Mouse (Mus musculus): ENCODE results near the gene Zfp36.

Gene Zfp36

GRCm38 (mm10) chr7:28370051-28370450 is 10.0 kb downstream of the Zfp36 start:
- peak in 1 of 2 experiments; percentile 67 for DNase-seq (ENCODE audit: low spot score in 2 of 2)

DNA sequence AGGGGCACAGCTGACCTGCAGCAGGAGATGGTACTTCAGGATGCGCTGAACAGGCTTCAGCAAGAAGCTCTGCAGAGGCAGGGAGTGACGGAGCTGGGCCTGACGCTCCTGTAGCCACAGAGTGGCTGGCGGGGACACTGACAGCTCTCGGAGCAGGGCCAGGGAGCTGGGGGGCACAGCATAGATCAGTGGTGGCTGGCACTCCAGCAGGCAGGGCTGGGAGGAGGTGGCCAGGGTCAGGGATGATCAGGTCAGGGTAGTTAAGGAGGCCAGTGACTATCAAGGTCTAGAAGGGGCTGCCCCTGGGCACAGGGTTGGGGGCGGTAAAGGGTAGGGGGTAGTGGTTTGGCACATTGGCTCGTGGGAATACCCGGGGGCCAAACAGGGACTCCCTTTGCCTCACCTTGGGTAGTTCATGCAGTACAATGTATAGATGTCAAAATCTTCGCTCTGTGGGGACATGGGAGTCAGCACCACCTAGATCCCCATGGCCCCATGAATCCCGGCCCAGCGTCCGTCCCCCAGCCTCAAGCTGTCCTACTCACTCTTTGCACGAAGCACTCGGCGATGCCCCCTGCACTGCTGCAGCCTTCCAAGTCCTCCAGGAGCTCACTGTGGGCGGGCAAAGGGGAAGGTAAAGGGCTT is 11.7 kb downstream of the Zfp36 start:
- DNase-seq (ENCODE audit: low spot score in 2 of 2), result no peak

DNA sequence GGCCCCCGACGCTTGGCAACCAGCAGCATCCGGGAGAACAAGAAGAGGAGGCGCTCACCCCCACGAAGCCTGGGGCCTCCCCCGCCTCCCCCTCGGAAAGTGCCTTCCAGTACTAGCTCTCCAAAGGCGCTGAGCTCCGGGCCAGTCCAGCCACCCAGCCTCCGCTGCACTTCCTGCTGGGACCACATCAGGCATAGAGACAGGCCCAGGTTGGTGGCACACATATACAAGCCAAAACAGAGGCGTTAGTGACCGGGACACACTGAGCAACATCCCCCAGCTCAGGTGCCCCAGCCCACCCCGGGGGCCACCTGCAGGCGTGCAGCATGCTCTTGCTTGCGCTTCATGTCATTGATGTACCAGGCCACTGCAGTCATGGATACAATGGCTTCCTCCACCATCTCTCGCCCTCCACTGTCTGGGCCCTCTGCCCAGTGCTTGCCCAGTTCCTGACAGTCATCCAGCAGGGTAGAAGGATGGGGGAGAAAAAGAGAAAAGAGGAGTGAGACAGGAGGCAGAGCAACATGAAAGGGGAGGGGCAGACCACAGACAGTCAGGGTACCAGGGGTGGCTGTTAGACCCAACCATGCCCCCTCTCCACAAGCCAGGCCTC is 12.3 kb downstream of the Zfp36 start:
- DNase-seq (ENCODE audit: low spot score in 2 of 2), result no peak

DNA sequence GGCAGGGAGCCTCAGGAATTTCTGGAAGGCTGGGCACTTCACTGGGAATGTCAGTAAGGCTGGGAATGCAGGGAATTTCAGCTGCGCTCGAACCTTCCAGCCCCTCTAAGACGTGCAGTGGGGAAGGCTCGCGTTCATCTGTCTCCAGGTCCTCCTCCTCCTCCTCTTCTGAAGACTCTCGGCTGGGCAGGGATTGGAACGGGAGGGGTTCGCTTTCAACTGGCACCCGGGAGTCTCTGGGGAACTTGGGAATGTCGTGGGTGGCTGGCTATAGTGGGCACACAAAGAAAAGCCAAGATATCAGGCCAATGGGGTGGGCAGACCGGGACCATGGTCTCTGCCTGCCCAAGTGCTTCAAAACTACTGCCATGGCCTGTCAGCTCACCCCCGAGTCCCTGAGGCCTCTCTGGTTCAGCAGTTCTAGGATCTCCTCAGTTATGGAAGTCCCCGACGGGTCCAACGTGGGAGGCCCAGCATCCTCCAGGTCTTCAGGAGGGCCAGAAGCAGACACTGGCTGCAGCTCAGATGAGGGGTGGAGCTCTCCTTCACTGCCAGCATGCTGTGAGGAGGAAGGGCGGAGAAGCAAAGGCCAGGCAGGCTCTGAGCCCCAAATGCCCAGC is 17.5 kb downstream of the Zfp36 start:
- no peak for DNase-seq (ENCODE audit: low spot score in 2 of 2)

- DNase-seq (ENCODE audit: low spot score in 2 of 2), result no peak
These were observed 18.3 kb downstream of the Zfp36 start for GRCm38 (mm10) chr7:28361647-28362341.

GRCm38 (mm10) chr7:28360291-28360690 is 19.8 kb downstream of the Zfp36 start:
- no peak for DNase-seq (ENCODE audit: low spot score in 2 of 2)

GRCm38 (mm10) chr7:28359854-28360253 is 20.2 kb downstream of the Zfp36 start:
- DNase-seq (ENCODE audit: low spot score in 2 of 2), result peak in 1 of 2 experiments; percentile 61

DNA sequence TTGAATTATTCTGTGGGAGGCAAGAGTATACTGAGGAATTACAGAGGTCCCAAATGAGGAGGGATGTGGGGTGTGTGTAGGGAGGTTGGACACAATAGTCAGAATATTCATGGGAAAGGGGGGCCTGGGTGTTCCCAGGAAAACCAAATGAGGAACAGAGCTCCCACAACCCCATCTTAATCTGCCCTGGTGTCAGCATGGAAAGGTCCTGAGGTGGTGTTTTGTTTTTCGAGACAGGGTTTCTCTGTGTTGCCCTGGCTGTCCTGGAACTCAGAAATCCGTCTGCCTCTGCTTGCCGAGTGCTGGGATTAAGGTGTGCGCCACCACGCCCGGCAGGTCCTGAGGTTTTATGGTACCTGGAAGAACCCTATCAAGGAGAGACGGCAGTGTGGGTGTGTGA is 21.6 kb downstream of the Zfp36 start:
- no peak for DNase-seq (ENCODE audit: low spot score in 2 of 2)

DNA sequence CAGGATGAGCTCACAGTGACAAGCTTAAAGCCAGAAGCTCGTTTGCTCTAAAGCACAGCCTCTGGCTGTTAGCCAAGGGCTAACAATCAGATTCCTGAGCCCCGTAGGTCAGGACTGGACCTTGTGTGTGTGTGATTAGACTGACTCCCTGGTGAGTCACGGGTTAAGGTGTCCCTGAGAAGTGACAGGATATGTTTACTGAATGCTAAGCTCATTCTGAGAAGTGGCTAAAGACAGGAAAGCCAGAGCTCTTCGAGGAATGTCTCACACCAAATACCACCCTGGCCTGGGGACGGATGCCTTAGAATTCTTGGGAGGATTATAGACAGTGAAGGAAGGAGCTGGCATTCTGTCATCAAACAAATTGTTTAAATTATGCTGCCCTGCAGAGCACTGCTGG is 22.1 kb downstream of the Zfp36 start:
- no peak for DNase-seq (ENCODE audit: low spot score in 2 of 2)

DNA sequence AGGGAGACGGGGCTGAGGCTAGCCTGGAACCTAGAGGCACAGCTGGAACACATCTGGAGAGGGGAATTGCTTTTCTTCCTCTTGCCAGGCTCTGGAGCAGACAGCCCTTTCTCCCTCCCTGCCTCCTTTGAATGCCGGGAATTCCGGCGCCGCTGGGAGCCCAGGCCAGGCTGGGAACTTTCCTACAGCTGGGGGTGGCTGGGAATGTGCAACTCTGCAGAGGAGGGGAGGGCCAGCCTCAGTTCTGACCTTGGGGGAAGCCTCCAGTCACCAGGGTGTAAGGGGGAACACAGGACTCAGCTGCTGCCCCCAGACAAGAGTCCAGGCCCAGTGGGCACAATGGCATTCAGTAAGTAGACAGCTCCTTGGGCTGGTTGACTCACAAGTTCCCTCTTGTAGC is 23.1 kb downstream of the Zfp36 start:
- no peak for DNase-seq (ENCODE audit: low spot score in 2 of 2)

DNA sequence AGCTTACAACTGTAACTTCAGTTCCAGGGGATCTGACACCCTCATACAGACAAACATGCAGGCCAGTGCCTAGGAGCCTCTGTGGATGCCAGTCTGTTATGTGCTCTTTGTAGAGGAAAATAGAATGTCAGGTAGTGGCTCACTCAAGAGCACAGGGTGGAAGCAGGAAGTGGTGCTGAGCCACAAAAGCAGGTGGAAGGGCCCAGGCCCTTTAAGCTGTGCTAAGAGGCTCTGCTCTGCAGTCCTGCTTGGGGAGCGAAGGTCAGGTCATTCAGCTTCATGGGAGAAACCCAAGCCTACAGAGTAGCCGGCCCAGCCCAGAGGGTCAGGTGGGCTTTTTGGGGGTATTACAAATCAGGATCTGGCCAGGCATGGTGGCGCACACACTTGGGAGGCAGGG is 24.8 kb downstream of the Zfp36 start:
- no peak for DNase-seq (ENCODE audit: low spot score in 2 of 2)

DNA sequence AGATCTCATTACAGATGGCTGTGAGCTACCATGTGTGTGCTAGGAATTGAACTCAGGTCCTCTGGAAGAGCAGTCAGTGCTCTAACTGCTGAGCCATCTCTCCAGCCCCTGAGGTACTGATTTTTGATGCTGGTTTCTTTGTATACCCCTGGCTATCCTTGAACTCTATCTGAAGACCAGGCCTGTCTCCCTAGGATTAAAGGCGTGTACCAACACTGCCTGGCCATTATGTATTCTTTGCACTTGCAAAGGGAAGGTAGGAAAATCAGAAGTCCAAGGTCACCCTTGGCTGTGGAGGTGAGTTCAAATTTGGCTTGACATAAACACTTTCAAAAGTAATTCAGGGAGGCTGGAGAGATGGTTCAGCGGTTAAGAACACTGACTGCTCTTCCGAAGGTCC is 25.5 kb downstream of the Zfp36 start:
- no peak for DNase-seq (ENCODE audit: low spot score in 2 of 2)

DNA sequence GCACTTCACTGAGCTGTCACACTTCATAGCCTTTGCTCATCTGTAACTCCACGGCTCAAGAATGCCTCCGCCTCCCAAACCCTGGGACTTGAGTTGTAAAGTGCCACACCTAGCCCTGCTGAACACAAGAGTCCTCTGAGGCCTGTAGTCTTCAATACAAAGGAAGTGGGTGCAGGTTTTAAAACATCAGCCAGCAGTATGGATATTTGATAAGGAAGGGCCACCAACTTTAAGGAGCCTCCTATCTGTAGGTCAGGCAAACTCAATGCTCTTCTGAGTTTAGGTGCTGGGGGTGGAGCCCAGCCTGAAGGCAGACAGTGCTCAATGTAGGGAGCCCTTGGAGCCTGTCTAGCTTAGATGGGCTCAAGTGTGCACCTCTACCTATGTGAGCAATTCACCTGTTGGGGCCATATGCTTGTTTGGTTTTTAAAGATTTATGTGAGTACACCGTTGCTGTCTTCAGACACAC is 25.9 kb downstream of the Zfp36 start:
- DNase-seq (ENCODE audit: low spot score in 2 of 2), result no peak

DNA sequence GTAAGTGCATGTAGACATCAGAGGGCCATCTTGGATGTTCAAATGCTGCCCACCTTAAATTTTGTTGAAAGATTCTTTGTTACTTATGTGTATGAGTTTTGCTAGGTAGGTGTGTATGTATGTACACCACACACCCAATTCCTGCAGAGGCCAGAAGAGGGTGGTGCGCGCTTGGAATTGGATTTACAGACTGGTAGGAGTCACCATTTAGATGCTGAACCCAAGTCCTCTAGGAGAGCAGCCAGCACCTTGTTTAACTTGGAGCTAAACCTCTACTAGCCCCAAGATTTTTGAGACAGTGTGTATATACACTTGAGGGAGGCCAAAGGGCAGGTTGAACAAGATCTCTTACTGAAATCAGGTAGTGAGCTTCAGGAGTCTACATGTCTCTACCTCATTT is 26.8 kb downstream of the Zfp36 start:
- DNase-seq (ENCODE audit: low spot score in 2 of 2), result no peak

DNA sequence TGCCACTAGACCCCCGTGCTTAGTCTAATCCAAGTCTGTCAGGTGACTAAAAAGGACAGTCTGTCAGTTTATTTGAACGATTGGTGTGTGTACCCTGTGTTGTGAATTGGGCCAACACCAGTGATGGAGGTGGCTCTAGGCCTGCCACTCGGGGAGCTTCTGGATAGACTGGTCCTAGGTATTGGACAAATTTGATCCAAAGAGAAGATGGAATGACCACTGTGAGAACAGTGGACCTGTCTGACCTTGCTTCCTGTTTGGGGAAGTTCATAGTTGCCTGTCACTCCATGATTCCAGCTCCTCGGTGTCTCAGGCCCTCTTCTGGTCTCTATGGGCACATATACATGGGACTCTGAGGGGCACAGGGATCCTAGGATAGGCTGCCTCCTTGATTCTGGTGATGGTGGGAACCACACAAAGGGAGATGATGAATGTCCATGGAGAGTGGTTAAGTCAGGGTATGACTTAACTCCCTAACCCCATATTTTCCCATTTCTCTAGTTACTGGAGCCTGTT is 28.3 kb downstream of the Zfp36 start:
- DNase-seq (ENCODE audit: low spot score in 2 of 2), result no peak

GRCm38 (mm10) chr7:28350155-28350883 is 29.7 kb downstream of the Zfp36 start, which contains the start of gene Rps16:
Rps16 (plus strand) TSS chr7:28350652.
- peak; percentile 99 to 100 for DNase-seq (ENCODE audit: low spot score in 2 of 2)

DNA sequence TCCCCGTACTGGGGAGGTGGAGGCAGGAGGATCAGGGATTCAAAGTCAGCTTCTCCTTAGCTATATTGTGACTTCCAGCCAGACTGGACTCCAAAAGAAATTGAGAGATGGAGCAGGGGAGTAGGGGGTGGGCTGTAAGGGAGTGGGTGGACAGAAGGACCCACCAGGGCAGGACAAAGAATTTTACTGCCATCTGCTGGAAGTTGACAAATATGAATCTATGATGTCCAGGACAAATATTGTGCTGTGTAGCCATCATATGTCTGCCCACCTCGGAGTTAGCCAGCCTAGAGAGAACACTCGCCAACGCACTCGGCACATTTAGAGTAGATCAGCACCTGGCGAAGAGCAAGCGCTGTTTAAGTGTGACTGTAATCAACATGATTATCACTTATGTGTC is 31.5 kb downstream of the Zfp36 start:
- DNase-seq (ENCODE audit: low spot score in 2 of 2), result no peak

GRCm38 (mm10) chr7:28347746-28348145 is 32.3 kb downstream of the Zfp36 start:
- no peak for DNase-seq (ENCODE audit: low spot score in 2 of 2)

DNA sequence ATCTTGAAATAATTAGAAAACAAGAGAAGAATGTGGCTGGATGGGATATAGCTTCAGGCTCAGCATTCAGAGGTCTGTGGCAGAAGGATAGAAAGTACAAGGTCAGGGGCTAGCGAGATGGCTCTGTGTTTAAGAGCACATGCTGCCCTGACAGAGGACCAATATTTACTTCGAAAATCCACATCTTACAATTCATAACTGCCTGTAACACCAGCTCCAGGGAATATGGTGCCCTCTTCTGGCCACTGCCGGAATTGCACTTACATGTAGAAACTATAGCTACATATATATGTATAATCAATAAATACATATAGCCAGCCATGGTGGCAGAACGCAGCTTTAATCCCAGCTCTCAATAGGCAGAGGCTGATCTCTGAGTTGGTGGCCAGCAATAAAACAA is 35.4 kb downstream of the Zfp36 start:
- DNase-seq (ENCODE audit: low spot score in 2 of 2), result peak; percentile 72 to 90

GRCm38 (mm10) chr7:28341381-28341780 is 38.7 kb downstream of the Zfp36 start:
- no peak for DNase-seq (ENCODE audit: low spot score in 2 of 2)

DNA sequence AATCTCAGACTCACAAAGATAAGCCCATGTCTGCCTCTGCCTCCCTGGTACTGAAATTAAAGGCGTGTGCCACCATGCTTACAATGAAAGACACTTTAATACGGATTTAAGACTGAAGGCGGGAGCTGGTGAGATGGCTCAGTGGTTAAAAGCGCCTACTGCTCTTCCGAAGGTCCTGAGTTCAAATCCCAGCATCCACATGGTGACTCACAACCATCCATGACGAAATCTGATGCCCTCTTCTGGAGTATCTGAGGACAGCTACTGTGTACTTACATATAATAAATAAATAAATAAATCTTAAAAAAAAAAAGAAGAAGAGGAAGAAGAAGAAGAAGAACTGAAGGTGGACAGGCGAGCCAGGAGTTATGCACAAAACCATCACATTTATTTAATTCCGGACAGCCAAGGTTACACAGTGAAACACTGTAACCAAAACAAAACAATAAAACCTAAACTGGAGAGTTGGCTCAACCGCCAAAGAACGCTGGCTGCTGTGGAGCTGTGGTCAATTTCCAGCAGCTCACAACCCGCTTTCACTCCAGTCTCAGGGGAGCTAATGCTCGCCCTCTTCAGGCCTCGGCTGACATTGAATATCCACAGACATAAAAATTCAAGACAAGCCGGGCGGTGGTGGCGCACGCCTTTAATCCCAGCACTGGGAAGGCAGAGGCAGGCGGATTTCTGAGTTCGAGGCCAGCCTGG is 40.7 kb downstream of the Zfp36 start:
- peak; percentile 57 to 77 for DNase-seq (ENCODE audit: low spot score in 2 of 2)
